Mouse (Mus musculus) stomach, postnatal 0 days (tissue): ENCODE measurements around the gene Rfpl4.

Experiments used
- CTCF ChIP-seq: IDR thresholded peaks from 2 replicates; pipeline ENCODE4 v1.5.1; 2016; ENCODE audit warnings: antibody characterized with exemption, low read depth, mild to moderate bottlenecking, moderate library complexity
- EP300 ChIP-seq: optimal IDR thresholded peaks from 2 replicates; pipeline ENCODE3; 2016; ENCODE audit warnings: antibody characterized with exemption

DNA sequence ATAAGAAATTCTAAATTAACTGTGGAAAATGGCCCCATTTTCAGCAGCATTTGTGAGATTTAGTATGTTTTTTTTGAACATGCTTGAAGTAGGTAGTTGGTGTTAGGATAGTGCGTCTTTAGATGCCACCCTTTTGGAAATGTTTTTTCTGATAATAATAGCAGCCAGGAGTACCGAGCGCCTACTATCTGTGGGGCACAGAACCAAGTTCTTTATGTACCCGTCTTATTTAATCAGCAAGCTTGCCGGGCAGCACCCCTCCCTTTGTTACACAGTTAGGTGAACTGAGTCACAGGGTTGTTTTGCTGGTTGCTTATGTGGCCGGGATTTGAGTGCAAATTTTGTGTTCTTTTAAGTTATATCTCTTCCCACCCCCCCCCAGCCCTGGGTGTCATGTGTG, 35.5 kb downstream of the Rfpl4 start:
- no peak for TF ChIP-seq EP300
- TF ChIP-seq CTCF, result peak; percentile 32
